Mouse (Mus musculus) gastrocnemius, adult 2 months (tissue): Measurements from ENCODE around the gene Cep135. TPM values are rescaled to one million over a fixed set of nuclear protein-coding genes. Genes with fewer than 3 reads are reported as not detected.

Source experiments
- DNase-seq: peaks from one replicate; pipeline ENCODE4 v3.0.0; 2022
- H3K27ac ChIP-seq: fragments of 200-600 bp; 2 replicates; pipeline ENCODE4 v1.8.1; 2022; ENCODE audit warnings: mild to moderate bottlenecking
- H3K4me3 ChIP-seq: fragments of 200-600 bp; 2 replicates; pipeline ENCODE4 v1.8.1; 2022; ENCODE audit warnings: mild to moderate bottlenecking, moderate library complexity
- CTCF ChIP-seq: fragments of 200-600 bp; IDR thresholded peaks from 2 replicates; pipeline ENCODE4 v1.8.1; 2022; ENCODE audit warnings: antibody characterized with exemption, mild to moderate bottlenecking, moderate library complexity
- intact Hi-C: fragments of 180-260 bp; cut with DNase I; formaldehyde crosslinking; loops from one replicate; pipeline ENCODE4 v1.15.1; 2025
- long read RNA-seq, 2 experiments: library from polyadenylated mRNA; stranded (forward); transcript quantifications; one replicate each; pipeline ENCODE4 v2.0.0; 2021
- total RNA-seq, 2 experiments: library from RNA; stranded (reverse); gene quantifications; 2 replicates each; pipeline ENCODE4 v1.2.3; 2021

Cep135 gene
- 1 to 10 TPM; 1.1 to 1.4 TPM for total RNA-seq
- long read RNA-seq, experiment 1 = 0 reads
- long read RNA-seq, experiment 2, partial matches to known transcripts = 0 of 1 reads
- long read RNA-seq, experiment 2, other reads (novel, unspliced or antisense) = 1 of 1 reads

DNA sequence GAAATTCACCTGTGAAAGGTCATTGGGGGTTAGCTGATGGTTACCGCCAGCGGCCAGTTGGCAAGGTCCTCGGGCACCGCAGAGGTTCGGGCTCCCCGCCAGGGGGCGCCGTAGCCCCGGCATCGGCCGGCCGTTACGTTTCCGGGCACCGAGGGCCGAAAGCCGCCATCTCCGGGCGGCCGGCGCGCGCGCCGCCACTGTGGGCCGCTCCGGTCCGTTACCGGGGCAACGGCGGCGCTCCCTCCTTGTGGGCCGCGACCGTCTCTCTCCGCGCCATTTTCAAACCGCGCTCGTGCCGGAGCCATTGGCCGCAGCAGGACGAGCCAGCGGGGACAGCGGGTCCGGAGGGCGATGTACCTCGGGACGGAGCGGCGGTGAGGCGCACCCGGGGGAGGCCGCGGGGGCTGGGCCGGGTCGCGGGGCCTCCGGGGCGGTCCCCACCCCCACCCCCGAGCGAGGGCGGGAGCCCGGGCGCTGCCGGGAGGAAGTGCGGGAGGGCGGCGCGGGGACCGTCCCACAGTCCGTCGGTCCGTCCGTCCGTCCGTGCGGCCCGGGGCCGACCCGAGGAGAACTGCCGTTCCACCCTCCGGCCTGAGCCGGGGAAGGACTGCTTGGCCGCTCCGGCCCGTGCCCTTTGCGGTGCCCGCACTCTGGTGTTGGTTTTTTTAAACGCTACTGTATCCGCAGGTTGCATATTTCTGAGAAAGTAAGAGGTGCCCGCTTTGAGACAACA, at the start of gene Cep135:
Cep135 (plus strand) TSS at position 148 of the 733 bp plus-strand sequence.
- peak within 1 kb of the TSS; percentile 88 for H3K27ac ChIP-seq
- peak; percentile 96 for DNase-seq
- peak within 1 kb of the TSS; percentile 94 for H3K4me3 ChIP-seq
- TF ChIP-seq CTCF = no peak; the same call in none of the 2 replicates
- intact Hi-C loops = loop anchor here (2.0 kb wide), 2 partner anchors 254 to 264 kb away; no protein-coding TSS in a partner anchor

DNA sequence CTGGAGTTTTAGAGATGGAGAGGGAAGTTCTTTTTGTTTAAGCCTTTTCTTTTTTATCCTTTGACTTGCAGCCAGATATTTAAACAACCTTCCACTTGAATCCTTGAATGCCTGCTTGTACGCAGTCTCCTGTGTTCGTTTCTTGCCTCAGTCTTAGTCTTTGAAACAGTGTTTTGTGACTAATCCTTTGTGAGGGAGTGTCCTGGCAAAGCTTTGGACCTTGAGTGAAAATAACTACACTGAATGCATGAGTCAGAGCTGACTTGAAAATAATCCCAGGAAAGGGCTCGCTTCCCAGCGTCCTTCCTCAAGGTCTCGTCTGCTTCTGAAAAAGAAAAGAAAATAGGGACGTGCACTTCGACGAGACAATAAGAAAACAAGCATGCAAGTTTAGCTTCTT, 48.3 kb upstream of the Cep135 start:
- intact Hi-C loops = loop anchor here (5.0 to 10.0 kb wide), 2 partner anchors 398 to 675 kb away; partner anchors contain the start of gene Srd5a3
- Histone ChIP-seq H3K4me3 (peak overlapping the region; percentile 50), H3K27ac (peak overlapping the region; percentile 75)
- DNase-seq = peak; percentile 47
- no peak for TF ChIP-seq CTCF

DNA sequence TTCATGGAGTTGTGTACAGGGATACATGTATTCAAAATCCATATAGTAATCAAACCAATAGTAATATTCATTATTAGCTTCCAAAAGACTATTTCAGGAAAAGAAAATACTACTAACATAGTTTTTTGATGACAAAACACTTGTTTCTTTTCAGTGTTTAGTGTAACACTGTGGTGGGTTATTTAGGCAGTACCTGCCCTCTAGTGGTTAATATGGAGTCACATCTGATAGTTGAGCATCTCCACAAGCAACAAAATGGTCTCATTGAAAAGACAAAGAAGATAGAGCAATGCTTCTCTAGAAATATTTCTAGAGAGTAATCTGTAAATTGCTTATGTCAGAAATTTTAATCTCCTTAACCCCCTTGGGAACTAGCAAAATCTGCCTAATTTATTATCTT, 47.7 kb upstream of the Cep135 start:
- intact Hi-C loops = loop anchor here (5.0 to 10.0 kb wide), 2 partner anchors 399 to 676 kb away; partner anchors contain the start of gene Srd5a3
- peak; percentile 76 for TF ChIP-seq CTCF
- Histone ChIP-seq H3K4me3 (peak overlapping the region; percentile 50), H3K27ac (peak overlapping the region; percentile 75)
- DNase-seq = no peak

DNA sequence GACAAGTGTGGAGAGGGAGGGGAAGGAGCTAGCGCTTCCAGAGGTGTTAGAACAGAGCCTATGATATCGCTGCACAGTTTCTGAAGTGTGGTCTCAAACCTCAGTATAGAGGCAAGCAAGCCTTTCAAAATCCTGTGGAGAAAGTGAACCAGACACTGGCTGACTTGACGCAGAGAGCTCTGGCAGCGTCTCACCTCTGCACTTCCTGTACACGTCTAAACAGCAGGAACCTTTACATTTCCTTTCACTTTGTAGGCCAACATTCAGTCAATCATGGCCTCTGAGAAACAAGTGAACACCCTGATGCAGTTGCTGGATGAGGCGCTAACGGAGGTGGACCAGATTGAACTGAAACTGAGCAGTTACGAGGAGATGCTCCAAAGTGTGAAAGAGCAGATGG, 45.3 kb upstream of the Cep135 start:
- no peak for DNase-seq
- TF ChIP-seq CTCF = no peak
- no peak overlapping the region for H3K27ac ChIP-seq
- H3K4me3 ChIP-seq = no peak overlapping the region
- intact Hi-C loops = loop anchor here (5.0 to 10.0 kb wide), 2 partner anchors 401 to 678 kb away; partner anchors contain the start of gene Srd5a3

DNA sequence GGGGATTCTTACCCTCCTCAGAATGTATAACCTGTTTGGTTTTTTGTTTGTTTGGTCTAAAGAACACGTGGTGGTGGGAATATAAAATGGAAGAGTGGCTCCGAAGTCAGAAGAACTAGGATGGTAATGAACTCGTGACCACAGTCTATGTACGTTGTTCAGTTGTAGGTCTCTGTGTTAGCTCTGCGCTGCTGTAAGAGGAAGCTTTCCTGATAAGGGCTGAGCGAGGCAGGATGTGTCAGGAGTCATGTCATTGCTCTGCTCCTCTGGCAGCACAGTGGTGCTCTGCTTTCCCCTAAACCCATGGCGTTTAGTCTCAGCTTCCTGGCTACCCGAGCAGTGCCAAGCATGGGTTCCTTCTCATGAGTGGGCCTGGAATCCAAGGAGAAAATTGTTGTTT, 38.1 kb upstream of the Cep135 start:
- no peak overlapping the region for H3K4me3 ChIP-seq
- no peak overlapping the region for H3K27ac ChIP-seq
- TF ChIP-seq CTCF = no peak
- intact Hi-C loops = no loop called here
- DNase-seq = no peak

DNA sequence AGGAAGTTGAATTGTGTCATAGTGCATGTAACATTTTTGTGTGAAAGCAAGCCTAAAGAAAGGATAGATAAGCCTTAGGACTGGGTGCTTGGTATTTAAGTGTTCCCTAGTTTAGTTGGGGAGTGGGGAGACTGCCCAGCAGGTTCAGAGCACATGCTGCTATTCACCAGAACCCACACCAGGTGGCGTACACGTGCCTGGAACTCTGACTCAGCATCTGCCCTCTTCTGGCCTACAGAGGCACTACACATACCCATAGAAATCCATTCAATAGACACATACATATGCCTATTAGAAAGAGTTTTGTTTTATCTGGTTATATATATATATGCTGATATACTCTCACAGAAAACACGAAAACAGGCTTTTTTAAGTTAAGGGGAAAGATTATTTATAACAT, 23.2 kb upstream of the Cep135 start:
- peak; percentile 99; the same call in 1 of the 2 replicates for TF ChIP-seq CTCF
- peak; percentile 56 for DNase-seq
- Histone ChIP-seq H3K27ac (no peak overlapping the region), H3K4me3 (no peak overlapping the region)
- intact Hi-C loops = no loop called here

DNA sequence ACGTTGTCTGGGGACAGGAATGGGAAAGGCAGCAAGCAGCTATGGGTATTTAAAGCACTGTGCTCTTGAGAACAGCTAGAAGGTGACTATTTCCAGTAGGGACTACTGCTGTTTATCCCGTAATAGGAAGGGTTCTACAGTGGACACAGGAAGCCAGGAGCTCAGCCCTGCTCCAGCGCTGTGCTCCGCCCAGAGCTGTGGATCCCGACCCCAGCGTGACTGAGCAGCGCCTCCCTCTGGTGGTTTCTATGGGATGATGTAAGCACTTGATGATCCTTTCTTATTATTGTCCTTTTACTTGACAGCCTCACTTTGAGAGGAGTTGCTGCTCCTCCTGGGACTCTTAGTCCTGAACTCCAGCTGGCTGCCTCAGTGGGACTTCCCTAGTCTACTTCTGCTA, 14.2 kb upstream of the Cep135 start:
- no peak overlapping the region for H3K27ac ChIP-seq
- intact Hi-C loops = no loop called here
- H3K4me3 ChIP-seq = no peak overlapping the region
- no peak for TF ChIP-seq CTCF
- peak; percentile 27 for DNase-seq

DNA sequence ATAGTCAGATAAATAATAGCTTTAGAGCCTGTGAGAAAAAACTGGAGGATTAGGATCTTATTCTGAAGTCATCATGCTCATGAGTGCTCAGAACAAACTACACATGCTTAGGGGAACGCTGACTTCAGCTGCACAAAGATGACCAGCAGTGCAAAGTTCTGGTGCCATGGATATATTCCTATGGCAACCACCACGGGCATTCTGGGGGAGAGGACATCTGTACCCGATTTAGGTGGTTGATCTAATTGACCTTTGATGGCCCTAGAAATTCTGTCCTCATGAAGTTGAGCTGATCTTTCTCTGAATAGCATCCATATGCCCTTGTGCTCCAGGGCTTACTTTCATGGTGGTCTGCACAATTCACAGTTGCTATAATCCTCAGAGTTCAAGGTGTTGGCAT, 11.5 kb upstream of the Cep135 start:
- no peak for TF ChIP-seq CTCF
- Histone ChIP-seq H3K27ac (no peak overlapping the region), H3K4me3 (no peak overlapping the region)
- DNase-seq = no peak
- intact Hi-C loops = no loop called here

DNA sequence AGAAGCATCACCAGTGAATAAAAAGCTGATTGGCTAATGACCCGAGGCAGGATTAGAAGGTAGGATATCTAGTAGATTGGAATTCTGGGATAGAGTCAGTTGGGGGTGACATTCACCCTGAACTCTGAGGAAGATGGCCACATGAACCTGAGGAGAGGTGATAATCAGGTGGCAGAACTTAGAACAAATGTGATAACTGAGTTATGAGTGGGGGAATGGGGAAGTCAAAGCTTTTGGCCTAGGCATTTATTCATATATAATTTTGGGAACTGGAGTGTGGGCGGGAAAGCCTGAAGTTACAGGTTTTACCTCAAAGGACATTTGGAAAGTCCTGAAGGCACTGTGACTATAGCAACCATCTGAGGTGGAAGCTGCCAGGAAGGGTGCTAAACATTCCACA, 3.1 kb upstream of the Cep135 start:
- intact Hi-C loops = no loop called here

DNA sequence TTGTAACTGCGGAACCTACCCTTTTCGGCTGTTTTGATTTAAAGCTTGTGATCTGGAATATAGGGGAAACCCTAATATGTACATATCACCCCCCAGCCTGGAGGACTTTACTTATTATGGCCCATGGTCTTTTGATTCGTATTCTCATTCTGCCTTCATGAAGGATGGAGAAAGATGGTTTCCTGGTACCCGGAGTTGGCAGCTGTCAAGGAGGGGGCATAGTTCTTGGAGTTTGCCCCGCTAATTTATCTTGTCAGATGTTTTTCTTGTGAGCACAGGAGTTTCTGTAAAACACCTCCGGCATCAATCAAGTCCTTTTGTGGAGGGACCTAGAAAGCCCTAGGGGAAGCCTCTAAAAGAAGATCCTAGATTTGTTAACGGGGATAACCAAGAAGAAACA, 813 bp downstream of the Cep135 start:
- TF ChIP-seq CTCF = no peak
- intact Hi-C loops = loop anchor here (2.0 kb wide), 2 partner anchors 253 to 263 kb away; no protein-coding TSS in a partner anchor
- DNase-seq = no peak
- H3K4me3 ChIP-seq = peak overlapping the region; percentile 94
- peak overlapping the region; percentile 88 for H3K27ac ChIP-seq

More for the DNA sequence above, 3.1 kb upstream of the Cep135 start:
- H3K4me3 ChIP-seq = no peak overlapping the region
- no peak overlapping the region for H3K27ac ChIP-seq
- DNase-seq = no peak
- TF ChIP-seq CTCF = no peak

DNA sequence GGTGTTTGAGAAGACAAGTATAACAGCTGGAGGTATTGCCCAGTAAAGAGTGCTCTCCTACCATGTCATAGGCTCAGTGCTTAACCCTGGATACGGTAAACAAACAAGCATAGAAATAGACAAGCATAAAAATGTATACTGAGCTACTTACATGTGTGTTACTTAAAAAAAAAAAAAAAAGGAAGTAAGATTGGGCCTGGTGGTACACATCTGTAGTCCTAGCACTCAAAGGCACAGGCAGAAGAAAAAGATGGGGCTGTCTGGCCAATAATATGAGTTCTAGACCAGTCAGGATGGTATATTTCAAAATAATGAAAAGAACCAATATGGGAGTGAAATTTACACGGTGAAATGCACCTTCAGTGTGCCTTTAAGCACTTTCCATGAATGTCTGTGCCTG, 1.5 kb downstream of the Cep135 start:
- Histone ChIP-seq H3K4me3 (no peak overlapping the region), H3K27ac (no peak overlapping the region)
- DNase-seq = no peak
- intact Hi-C loops = no loop called here
- TF ChIP-seq CTCF = no peak

DNA sequence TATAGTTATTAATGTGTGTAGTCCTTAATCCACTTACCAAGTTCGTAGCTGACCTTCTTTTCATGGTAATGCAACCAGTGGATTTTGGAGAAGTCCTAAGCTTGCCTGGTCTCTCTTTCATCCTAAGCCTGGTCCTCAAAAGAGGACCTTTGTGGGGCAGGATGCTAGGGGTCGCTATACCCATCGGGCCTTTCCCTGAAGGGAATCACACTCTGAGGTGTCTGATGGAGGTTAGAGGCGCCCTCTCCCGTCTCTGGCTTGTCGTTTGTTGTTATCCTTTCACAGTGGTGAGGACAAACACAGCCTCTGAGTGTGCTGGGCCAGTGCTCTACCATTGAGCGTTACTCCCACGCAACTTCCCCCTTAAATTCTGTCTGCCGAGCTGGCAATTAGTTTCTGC, 3.4 kb downstream of the Cep135 start:
- TF ChIP-seq CTCF = no peak
- no peak overlapping the region for H3K4me3 ChIP-seq
- DNase-seq = no peak
- intact Hi-C loops = no loop called here
- no peak overlapping the region for H3K27ac ChIP-seq

DNA sequence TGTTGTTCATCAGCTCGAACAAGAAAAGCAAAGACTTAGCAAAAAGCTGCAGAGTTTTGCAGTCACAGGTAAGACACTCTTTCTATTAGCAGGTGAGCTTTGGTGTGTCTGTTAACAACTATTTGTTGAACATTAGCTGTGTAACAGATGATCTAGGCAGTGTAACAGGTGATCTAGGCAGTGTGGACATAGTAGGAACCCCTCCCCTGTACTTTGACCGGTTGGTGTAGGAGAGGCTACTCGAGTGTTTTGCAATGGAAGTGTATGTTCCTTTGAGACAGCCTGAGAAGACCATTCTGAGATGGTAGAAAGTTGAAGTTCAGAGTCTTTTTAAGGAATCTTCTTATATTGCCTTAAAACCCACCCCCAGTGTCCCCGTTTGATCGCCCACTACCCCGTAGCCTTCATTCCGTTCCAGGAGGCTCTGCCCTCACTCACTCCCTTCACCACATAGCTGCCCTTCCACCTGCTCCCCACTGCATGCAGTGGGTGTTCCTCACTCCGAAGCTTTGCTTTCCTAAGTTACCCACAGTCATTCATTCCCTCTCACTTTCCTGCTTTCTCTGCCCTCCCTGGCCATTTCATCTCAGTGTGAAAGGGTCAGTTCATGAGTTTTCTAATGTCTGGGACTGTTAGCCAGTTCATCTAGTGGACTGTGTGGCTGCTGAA, 21.3 kb downstream of the Cep135 start:
- no peak for DNase-seq
- Histone ChIP-seq H3K27ac (no peak overlapping the region), H3K4me3 (no peak overlapping the region)
- intact Hi-C loops = no loop called here
- TF ChIP-seq CTCF = no peak
